Mouse (Mus musculus) embryo, embryonic 10 days (tissue): ENCODE measurements at regions not wholly inside any gene's neighbourhood (a gene's known extent, or its start where the extent isn't known, plus 50 kb on each side); places are given as distances from the start of the nearest gene placed in this dataset.
"Not testable (repeated sequence)": the region's sequence is repeated elsewhere in the genome, so short reads cannot be mapped to it uniquely, and the experiment has no call there.

Source experiments
- DNase-seq: peaks from one replicate; pipeline ENCODE4 v3.0.0-alpha.2; 2015; ENCODE audit warnings: low spot score

- DNase-seq, result no peak
Measured at GRCm38 (mm10) chr17:52351293-52351692, 251.2 kb upstream of the Kcnh8 start.

DNA sequence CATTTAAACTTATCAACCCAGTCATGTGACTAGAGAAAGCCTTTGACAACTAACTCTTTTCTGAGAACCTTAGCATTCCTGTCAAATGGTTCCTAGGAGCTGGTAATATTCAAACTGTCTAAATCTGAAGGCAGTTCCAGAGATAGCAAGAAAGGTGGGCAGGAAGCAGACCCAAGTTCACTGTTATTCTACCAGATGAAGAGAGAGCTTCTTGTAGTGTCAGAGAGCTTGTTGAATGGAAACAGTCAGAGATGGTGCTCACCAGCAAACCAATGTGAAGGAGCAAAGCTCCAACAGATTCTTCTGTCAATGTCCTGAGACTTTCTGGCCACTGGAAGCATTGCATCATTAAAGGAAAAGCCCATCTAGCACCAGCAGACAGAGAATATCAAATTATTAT lies 251.8 kb upstream of the Kcnh8 start:
- DNase-seq, result no peak

DNA sequence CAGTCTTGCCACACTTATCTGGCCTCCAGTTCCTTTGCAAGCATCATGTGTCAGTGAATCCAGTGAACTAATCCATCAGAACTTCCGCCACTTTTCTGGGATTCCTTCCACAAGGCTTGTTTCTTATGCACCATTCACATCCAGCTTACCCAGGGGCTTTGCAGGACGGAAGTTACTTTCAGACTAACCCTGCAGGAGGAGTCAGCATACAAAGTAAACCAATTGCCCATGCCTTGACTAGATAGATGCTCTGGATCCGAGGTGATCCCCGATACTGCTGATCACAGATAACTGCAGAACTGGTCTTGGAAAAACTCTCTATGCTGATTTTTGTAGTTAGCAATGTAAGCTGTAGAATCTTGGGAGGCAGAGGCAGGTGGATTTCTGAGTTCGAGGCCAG lies 252.6 kb upstream of the Kcnh8 start:
- DNase-seq, result no peak

GRCm38 (mm10) chr17:52348481-52349083 lies 253.9 kb upstream of the Kcnh8 start:
- DNase-seq, result no peak

DNA sequence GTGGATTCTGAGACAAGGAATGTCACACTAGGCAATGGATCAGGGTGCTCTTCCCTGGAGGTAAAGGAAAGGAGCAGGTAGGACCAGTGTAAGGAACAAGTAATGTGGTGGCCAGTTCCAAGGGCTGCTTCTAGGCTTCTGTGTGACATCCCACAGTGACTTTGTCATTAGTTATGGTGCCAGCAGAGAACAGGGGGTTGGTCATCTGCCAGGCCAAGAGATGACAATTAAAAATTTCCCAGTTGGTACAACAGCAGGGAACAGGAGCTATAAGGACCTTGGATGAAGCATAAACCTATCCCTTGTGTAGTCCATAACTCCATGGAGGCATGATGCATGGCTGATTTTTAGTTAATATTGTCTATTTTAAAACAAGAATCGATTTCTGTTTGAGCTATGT lies 281.9 kb upstream of the Kcnh8 start:
- DNase-seq, result no peak

- DNase-seq, result no peak
Measured at GRCm38 (mm10) chr17:52316976-52317375, 285.5 kb upstream of the Kcnh8 start.

DNA sequence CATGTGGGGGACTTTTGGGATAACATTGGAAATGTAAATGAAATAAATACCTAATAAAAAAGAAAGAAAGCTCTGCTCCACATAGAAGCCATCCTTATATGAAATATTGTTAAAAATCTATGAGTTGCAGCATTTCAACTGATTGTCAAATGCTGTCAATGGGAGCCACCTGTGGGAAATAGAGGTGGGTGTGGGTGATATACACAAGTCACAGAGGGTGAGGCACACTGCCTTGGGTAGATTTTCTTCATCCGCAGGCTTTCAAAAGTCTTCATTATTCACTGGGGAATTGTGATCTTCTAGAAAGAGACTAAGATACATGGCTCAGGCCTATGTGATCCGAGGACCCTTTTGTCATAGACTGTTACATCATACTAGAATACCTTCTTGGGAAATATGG lies 286.6 kb upstream of the Kcnh8 start:
- no peak for DNase-seq

DNA sequence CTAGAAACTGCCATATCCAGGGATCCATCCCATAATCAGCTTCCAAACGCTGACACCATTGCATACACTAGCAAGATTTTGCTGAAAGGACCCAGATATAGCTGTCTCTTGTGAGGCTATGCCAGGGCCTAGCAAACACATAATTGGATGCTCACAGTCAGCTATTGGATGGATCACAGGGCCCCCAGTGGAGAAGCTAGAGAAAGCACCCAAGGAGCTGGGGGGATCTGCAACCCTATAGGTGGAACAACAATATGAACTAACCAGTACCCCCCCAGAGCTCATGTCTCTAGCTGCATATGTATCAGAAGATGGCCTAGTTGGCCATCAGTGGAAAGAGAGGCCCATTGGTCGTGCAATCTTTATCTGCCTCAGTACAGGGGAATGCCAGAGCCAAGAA lies 287.1 kb upstream of the Kcnh8 start:
- not testable (repeated sequence) for DNase-seq

DNA sequence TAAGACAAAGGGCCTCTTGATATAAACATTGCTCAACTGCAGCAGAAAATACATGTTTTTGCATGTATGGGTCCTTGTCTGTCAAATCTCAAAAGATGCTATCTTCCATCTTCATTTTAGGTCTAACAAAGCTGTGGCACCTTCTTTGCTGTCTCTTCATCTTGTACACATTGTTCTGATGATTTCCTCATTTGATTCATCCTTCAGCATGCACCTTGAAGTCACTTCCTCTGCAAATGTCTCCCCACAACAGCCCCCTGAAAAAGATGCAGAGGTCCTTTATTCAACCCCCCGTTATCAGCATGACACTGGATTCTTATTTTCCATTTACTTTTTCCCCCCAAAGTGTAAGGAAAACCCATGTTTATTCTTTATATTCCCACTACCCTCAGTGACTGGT lies 290.5 kb upstream of the Kcnh8 start:
- DNase-seq, result no peak

GRCm38 (mm10) chr17:52308789-52309188 lies 293.7 kb upstream of the Kcnh8 start:
- DNase-seq, result no peak

GRCm38 (mm10) chr17:52304133-52304532 lies 298.4 kb upstream of the Kcnh8 start:
- DNase-seq, result no peak

- DNase-seq, result no peak
Measured at GRCm38 (mm10) chr17:52303320-52303719, 299.2 kb upstream of the Kcnh8 start.

- no peak for DNase-seq
Measured at GRCm38 (mm10) chr17:52299769-52300168, 302.7 kb upstream of the Kcnh8 start.

- DNase-seq, result no peak
Measured at GRCm38 (mm10) chr17:52285392-52285791, 317.1 kb upstream of the Kcnh8 start.

DNA sequence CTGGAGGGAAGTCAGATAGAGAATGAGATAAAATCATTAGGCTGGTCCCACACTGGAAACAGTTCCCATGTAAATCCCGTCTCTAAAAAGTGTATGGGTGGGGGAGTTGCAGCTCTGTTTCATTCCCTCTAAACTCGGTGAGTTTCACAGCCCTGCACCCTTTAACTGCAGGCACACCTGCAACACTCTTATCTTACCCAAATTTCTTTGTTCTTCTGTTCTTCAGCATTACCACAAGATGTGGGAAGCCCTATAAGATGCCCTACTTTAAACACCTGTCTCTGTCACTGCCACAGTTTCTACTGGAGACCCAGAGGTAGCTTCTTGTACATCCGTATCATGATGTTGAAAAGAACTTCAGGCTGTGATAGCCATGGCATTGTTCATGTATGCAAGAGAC lies 320.2 kb upstream of the Kcnh8 start:
- no peak for DNase-seq

DNA sequence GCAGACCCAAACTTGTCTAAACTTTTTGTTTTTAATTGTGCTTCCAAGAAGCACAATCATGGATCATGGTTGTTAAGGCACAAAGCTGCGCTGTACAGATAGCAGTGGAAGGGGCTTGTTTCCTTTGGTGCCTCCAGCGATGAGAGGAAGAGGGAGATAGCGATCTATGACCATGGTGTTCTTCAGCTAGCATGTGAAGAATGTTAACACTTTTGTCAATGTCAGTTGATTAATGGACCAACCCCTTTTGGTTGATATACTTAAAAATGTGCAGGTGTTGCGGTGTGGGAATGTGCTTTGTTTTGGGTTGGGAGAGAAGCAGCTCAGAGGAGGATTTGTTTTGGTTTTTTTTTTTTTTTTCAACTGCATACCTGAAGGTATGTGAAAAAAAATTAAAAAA lies 324.0 kb upstream of the Kcnh8 start:
- no peak for DNase-seq

DNA sequence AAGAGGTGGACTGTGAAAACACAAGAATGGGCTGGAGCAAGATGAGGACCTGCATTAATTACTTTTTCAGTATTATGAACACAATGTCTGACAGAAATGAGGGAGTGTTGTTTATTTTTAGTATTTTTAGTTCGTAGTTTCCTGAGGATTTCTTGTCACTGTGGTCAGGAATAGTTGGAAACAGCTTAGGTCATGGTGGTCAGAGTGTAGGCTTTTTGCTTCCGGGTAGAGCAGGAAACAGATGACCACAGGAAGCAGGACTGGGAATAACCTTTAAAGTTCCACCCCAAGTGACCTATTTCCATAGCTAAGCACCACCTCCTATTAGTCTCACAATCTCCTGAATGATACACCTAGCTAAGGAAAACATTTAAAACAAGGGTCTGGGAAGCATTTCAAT lies 333.7 kb upstream of the Kcnh8 start:
- DNase-seq, result no peak

GRCm38 (mm10) chr17:52251284-52251683 lies 351.2 kb upstream of the Kcnh8 start:
- DNase-seq, result no peak

- DNase-seq, result no peak
Measured at GRCm38 (mm10) chr17:52225584-52225983, 376.9 kb upstream of the Kcnh8 start.

GRCm38 (mm10) chr17:52220422-52220821 lies 382.1 kb upstream of the Kcnh8 start:
- no peak for DNase-seq

DNA sequence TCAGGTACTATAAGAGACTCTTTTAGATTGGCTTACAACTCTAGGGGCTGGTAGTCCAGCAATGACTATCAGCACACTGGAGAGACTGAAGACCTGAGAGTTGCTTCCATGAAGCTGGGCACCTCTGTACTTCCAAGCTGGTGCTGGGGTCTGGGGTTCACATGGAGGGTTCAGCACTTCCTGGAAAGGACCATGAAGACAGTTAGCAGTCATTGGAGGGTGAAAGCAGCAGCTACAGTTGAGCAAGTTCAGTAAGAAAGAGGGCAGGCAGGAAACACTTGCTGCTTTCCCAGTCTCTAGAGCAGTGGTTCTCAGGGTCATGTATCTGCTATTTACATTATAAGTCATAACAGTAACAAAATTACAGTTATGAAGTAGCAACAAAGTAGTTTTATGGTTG lies 384.3 kb upstream of the Satb1 start:
- DNase-seq, result no peak

- no peak for DNase-seq
Measured at GRCm38 (mm10) chr17:52212944-52213343, 379.9 kb upstream of the Satb1 start.

- no peak for DNase-seq
Measured at GRCm38 (mm10) chr17:52210483-52210882, 377.4 kb upstream of the Satb1 start.

DNA sequence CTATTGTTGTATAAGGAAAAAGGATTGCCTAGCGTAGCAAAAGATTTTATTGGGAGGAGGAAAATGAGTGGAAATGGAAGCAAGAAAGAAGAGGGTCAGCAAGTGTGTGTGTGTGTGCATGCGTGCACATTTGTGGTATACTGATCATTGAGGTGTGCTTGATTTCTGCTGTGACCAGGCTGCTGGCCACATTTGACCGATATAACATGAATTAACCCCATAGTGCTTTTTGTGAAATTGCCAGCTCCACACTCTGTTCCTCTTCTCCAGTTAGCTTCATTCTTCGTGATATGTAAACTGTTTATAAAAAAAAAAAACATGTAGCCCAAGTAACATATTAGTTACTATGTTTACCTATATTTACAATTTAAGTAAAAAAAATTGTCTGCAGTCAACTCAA lies 364.6 kb upstream of the Satb1 start:
- DNase-seq, result no peak

DNA sequence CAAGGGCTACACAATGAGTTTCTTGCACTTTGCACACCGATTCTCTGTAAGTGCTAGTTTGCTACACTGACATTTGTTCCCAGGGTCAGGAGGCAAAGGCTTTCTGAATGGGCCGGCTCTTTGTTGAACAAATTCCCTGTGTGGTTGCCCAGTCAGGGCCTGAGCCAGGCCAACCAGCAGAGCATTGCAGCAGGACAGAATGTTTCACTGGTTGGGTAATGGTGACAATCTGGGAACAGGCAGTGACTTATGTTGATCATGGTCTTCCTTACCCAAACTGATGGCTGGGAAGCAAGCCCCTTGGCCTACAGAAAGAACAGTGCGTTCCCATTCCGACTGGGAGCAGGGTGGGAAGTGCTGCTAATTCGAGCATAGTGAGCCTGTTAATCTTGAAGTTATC lies 363.7 kb upstream of the Satb1 start:
- DNase-seq, result no peak
